Mouse (Mus musculus) liver, embryonic 12.5 days (tissue): Measurements from ENCODE around the gene Hipk1. TPM values are rescaled to one million over a fixed set of nuclear protein-coding genes. Genes with fewer than 3 reads are reported as not detected.

Experiments used
- ATAC-seq: fragments of 200-750 bp; cut with Nextera tagmentation; 2 replicates; pipeline ENCODE4 v1.8.0; 2017; ENCODE audit warnings: moderate number of reproducible peaks, mild to moderate bottlenecking, moderate library complexity
- H3K27ac ChIP-seq: fragments of 300-500 bp; sonication (generic); 2 replicates; pipeline ENCODE4 v1.5.1; 2016; ENCODE audit warnings: mild to moderate bottlenecking
- H3K27me3 ChIP-seq: fragments of 300-500 bp; sonication (generic); replicated peaks from 2 replicates; pipeline ENCODE4 v1.6.1; 2016; ENCODE audit warnings: mild to moderate bottlenecking, moderate library complexity
- H3K36me3 ChIP-seq: fragments of 300-500 bp; sonication (generic); 2 replicates; pipeline ENCODE4 v1.6.1; 2016; ENCODE audit warnings: mild to moderate bottlenecking, moderate library complexity
- H3K4me1 ChIP-seq: fragments of 300-500 bp; sonication (generic); 2 replicates; pipeline ENCODE4 v1.6.1; 2016
- H3K4me2 ChIP-seq: fragments of 300-500 bp; sonication (generic); 2 replicates; pipeline ENCODE4 v1.6.1; 2016; ENCODE audit warnings: mild to moderate bottlenecking, moderate library complexity
- H3K4me3 ChIP-seq: fragments of 300-500 bp; sonication (generic); 2 replicates; pipeline ENCODE4 v1.5.1; 2016; ENCODE audit warnings: mild to moderate bottlenecking, moderate library complexity
- H3K9ac ChIP-seq: fragments of 300-500 bp; sonication (generic); 2 replicates; pipeline ENCODE4 v1.6.1; 2016; ENCODE audit warnings: mild to moderate bottlenecking, moderate library complexity
- H3K9me3 ChIP-seq: fragments of 300-500 bp; sonication (generic); replicated peaks from 2 replicates; pipeline ENCODE4 v1.6.1; 2016; ENCODE audit warnings: mild to moderate bottlenecking, moderate library complexity
- WGBS: fragments of 180-500 bp; shearing (Covaris S2); methylation state at CpG from one replicate; pipeline ENCODE4 v1.1.7; 2016; ENCODE audit not compliant: insufficient replicate concordance; 5-methylcytosine and 5-hydroxymethylcytosine counted together
- polyA plus RNA-seq: library from polyadenylated mRNA; unstranded; fragments of >200 nt; fragmentation: Nextera tagmentation; extraction: Ambion mirVana; gene quantifications from 2 replicates; pipeline ENCODE4 v1.2.1, GENCODE M21; 2016

The Hipk1 gene
- polyA plus RNA-seq, 1 experiment from 2014 or later = 17.7 TPM

DNA sequence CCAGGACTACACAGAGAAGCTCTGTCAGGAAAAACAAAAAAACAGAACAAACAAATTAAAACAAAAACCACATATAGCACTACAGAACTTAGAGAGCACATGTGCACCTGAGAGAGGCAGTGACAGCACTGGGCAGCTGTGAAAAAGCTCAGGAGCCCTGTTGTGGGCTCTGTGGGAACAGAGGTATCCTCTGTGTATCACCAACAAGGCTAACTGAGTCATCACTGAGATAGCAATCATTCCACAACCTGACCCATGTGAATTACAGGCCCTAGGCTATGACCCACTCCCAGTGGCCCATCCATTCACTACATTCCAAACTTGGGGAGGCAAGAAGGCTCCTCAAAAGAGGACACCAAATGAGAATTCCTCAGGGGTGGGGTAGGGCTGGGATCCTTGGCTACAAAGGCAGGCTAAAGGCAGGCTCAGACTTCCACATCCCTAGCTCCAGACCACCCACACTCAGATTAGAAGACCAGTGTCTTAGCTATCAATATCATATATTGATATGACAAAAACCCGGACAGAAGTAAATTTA lies 94.9 kb downstream of the Hipk1 start:
- WGBS = 87% methylated on average over 1 of the region's 1 CpGs
- Histone ChIP-seq H3K27me3 (no peaks in the 10 kb centered on the region), H3K4me2 (no peak overlapping the region), H3K4me1 (no peaks in the 10 kb centered on the region), H3K4me3 (no peak overlapping the region), H3K9ac (no peak overlapping the region), H3K9me3 (no peaks in the 10 kb centered on the region), H3K36me3 (no peaks in the 10 kb centered on the region), H3K27ac (no peak overlapping the region)
- ATAC-seq = no peak

GRCm38 (mm10) chr3:103695556-103695955 lies 95.8 kb downstream of the Hipk1 start:
- H3K36me3 ChIP-seq = no peaks in the 10 kb centered on the region
- no peak overlapping the region for H3K27ac ChIP-seq
- no peaks in the 10 kb centered on the region for H3K27me3 ChIP-seq
- 43% methylated on average over 3 of the region's 3 CpGs for whole genome bisulfite sequencing
- no peaks in the 10 kb centered on the region for H3K9me3 ChIP-seq
- no peak overlapping the region for H3K9ac ChIP-seq
- H3K4me2 ChIP-seq = no peak overlapping the region
- H3K4me1 ChIP-seq = no peaks in the 10 kb centered on the region
- no peak for ATAC-seq
- H3K4me3 ChIP-seq = no peak overlapping the region

DNA sequence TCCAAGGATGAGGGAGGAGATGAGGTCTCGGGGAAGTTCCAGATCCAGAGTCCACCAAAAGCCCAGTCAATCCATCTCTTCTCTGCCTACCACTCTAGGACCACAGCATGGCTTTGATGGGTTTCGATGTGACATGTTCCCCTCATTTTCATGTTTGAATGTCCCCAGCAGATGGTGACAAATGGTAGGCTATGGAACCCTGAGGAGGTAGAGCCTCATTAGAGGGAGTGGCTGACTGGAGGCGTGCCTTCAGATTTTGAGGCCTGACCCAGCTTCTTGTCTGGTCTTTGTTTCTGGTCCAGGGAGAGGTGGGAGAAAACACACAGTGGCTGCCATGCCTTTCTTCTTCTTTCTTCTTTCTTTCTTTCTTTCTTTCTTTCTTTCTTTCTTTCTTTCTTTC lies 100.9 kb downstream of the Hipk1 start:
- ATAC-seq = no peak
- 58% methylated on average over 3 of the region's 3 CpGs for WGBS
- no peaks in the 10 kb centered on the region for H3K36me3 ChIP-seq
- no peaks in the 10 kb centered on the region for H3K9me3 ChIP-seq
- H3K27me3 ChIP-seq = no peaks in the 10 kb centered on the region
- no peak overlapping the region for H3K27ac ChIP-seq
- no peaks in the 10 kb centered on the region for H3K4me1 ChIP-seq
- H3K9ac ChIP-seq = no peak overlapping the region
- H3K4me2 ChIP-seq = no peak overlapping the region
- H3K4me3 ChIP-seq = no peak overlapping the region

Other genes starting within 250 kb of the Hipk1 start
- gene Syt6, start 216.3 kb downstream of the Hipk1 start, polyA plus RNA-seq = 0.14 and 0.19 TPM in 2 replicates
- 0.11 TPM in 2 replicates for gene Atg4a-ps, start 145.5 kb downstream of the Hipk1 start, polyA plus RNA-seq
- gene Olfml3, start 53.6 kb downstream of the Hipk1 start, polyA plus RNA-seq = 3.3 and 3.4 TPM in 2 replicates
- not detected in 2 replicates for gene Gm10964, start 52.2 kb downstream of the Hipk1 start, polyA plus RNA-seq
- gene Dclre1b, start 17.9 kb upstream of the Hipk1 start, polyA plus RNA-seq = 28.4 and 30.8 TPM in 2 replicates
- gene Ap4b1, start 18.0 kb upstream of the Hipk1 start, polyA plus RNA-seq = 18.7 and 19.4 TPM in 2 replicates
- 0.56 and 0.60 TPM in 2 replicates for gene Gm43064, start 18.0 kb upstream of the Hipk1 start, polyA plus RNA-seq
- gene Bcl2l15, start 41.0 kb upstream of the Hipk1 start, polyA plus RNA-seq = 1.6 and 1.7 TPM in 2 replicates
- 2.0 TPM in 2 replicates for gene Ptpn22, start 68.2 kb upstream of the Hipk1 start, polyA plus RNA-seq
- 6.7 and 7.2 TPM in 2 replicates for gene Rsbn1, start 122.6 kb upstream of the Hipk1 start, polyA plus RNA-seq
- gene Phtf1, start 176.5 kb upstream of the Hipk1 start, polyA plus RNA-seq = 13.2 TPM in 2 replicates